10 mouse cellular contexts compared by ENCODE assay signal in the genomic region with DNA sequence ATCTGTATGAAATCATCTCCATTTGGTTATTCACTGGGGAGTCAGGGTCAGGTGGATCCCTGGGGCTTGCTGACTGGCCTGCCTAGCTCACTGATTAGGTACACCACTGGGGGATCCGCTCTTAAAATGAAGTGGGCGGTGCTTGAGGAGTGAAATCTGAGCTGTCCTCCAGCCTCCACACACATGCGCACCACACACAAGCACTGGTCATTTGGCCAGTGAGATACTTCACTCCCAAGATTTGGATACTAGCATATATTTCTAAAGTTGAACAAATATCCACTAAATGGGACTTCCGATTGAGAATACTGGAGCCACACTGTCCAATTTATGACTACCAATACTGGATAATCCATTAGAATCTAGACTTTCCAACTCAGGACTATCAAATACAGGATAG. TPM values are rescaled to one million over a fixed set of nuclear protein-coding genes. Genes with fewer than 3 reads are reported as not detected.
DNase-seq lines count a peak whose midpoint lies in the region; TF ChIP-seq lines count a peak whose summit lies in the region.
"Not testable (repeated sequence)": the region's sequence is repeated elsewhere in the genome, so short reads cannot be mapped to it uniquely, and the experiment has no call there.
"Had no signal": no experiment of that assay in that cellular context is flagged by ENCODE, and none has a peak within 500 bp of the region (broad histone marks: within the 10 kb centered on the region; RNA-seq: fewer than 3 reads in every experiment).

No protein-coding gene starts in this region.

- not testable (repeated sequence) for TF ChIP-seq POLR2A in thymus, adult 2 months (IDR thresholded peaks at IDR 0.05; ENCODE audit: control insufficient read depth, extremely low read depth, insufficient read depth, low read length, poor library complexity)

- DNase-seq in adrenal gland, postnatal 25 days: peak; percentile 58
- DNase-seq in cerebellum, postnatal 4 days (ENCODE audit: low spot score in 2 of 2): peak; percentile 70 to 88
- DNase-seq in heart, adult 18-20 months: peak; percentile 42 to 55
- peak; percentile 56 to 80 for DNase-seq in kidney, postnatal 25 days
- peak; percentile 50 to 62 for DNase-seq in left cerebral cortex, postnatal 25 days (ENCODE audit: low spot score in 2 of 2)
- peak; percentile 37 to 47 for DNase-seq in right cerebral cortex, adult 2 months (ENCODE audit: low spot score in 2 of 2)
- peak; percentile 50 for DNase-seq in thymus, adult 2 months

- not testable (repeated sequence) for H3K36me3 ChIP-seq in thymus, adult 2 months (ENCODE audit: control insufficient read depth, insufficient read depth, low read length)

- H3K27me3 ChIP-seq in thymus, adult 2 months (ENCODE audit: control insufficient read depth, insufficient read depth, low read length): not testable (repeated sequence)

- not testable (repeated sequence) for H3K4me1 ChIP-seq in thymus, adult 2 months (replicated peaks; ENCODE audit: control insufficient read depth, insufficient read depth, low read length)

- intact Hi-C loops in left cerebral cortex, postnatal 25 days (cut with DNase I): not testable (repeated sequence)

- no CpG with 5 or more reads among the region's 4 CpGs for WGBS in thymus, adult 2 months

- not testable (repeated sequence) for TF ChIP-seq CTCF in thymus, adult 2 months (IDR thresholded peaks at IDR 0.05; ENCODE audit: borderline replicate concordance, control insufficient read depth, extremely low read depth, insufficient read depth, low read length, poor library complexity)

- H3K27ac ChIP-seq in thymus, adult 2 months (ENCODE audit: control insufficient read depth, insufficient read depth, low read length): not testable (repeated sequence)

- not testable (repeated sequence) for H3K4me3 ChIP-seq in thymus, adult 2 months (ENCODE audit: control insufficient read depth, insufficient read depth, low read length)

RNA-seq across cellular contexts. Expression of gene Gm21119, which starts 20.9 kb away (rescaled TPM):
- 0.67 and 1.0 TPM in 2 replicates for total RNA-seq in adrenal gland, postnatal 25 days (2021)
- total RNA-seq in heart, adult 18-20 months (2021): under 1 TPM in 1 of 2 experiments, not detected in 1; 0.31 TPM
- total RNA-seq in left cerebral cortex, postnatal 25 days (2021): 1 to 10 TPM in 1 of 2 experiments, not detected in 1; 2.3 TPM
- polyA plus RNA-seq in thymus, adult 2 months (2012; rRNA removed): 0.04 TPM in 1 of 2 replicates, not detected in the other
- polyA plus RNA-seq: embryonic facial prominence, embryonic 13.5 days; forebrain, embryonic 14.5 days; liver, embryonic 13.5 days had no signal
